In genomic region chr4:36698888-36699287, GRCm38 (mm10) we compare ENCODE assay signal across 22 mouse cellular contexts.
"Had no signal": no experiment of that assay in that cellular context is flagged by ENCODE, and none has a peak within 500 bp of the region (broad histone marks: within the 10 kb centered on the region; RNA-seq: fewer than 3 reads in every experiment).

No protein-coding gene starts in this region.

- H3K36me3 ChIP-seq: lung, embryonic 15.5 days; midbrain, embryonic 10.5 days; midbrain, embryonic 12.5 days; neural tube, embryonic 13.5 days; neural tube, embryonic 15.5 days; stomach, embryonic 15.5 days had no signal

- H3K4me2 ChIP-seq: lung, embryonic 15.5 days; midbrain, embryonic 12.5 days; neural tube, embryonic 13.5 days; neural tube, embryonic 15.5 days; stomach, embryonic 15.5 days had no signal

- ATAC-seq: lung, postnatal 0 days; midbrain, embryonic 16.5 days had no signal

- H3K27me3 ChIP-seq: lung, embryonic 15.5 days; megakaryocyte, embryonic 14.5 days; midbrain, embryonic 12.5 days; neural tube, embryonic 13.5 days; neural tube, embryonic 15.5 days; stomach, embryonic 15.5 days had no signal

- H3K4me1 ChIP-seq: lung, embryonic 15.5 days; megakaryocyte, embryonic 14.5 days; midbrain, embryonic 10.5 days; midbrain, embryonic 12.5 days; neural tube, embryonic 13.5 days; neural tube, embryonic 15.5 days; stomach, embryonic 15.5 days had no signal

- DNase-seq: lung, adult 2 months; lung, postnatal 14 days; lung, postnatal 36 days; midbrain, embryonic 14.5 days; retina, postnatal 1 day; right cerebral cortex, adult 18-20 months; right cerebral cortex, postnatal 25 days; thymus, adult 2 months; thymus, postnatal 25 days; thymus, postnatal 4 days had no signal

- H3K9me3 ChIP-seq: lung, embryonic 15.5 days; megakaryocyte, embryonic 14.5 days; midbrain, embryonic 10.5 days; midbrain, embryonic 12.5 days; neural tube, embryonic 13.5 days; neural tube, embryonic 15.5 days; stomach, embryonic 15.5 days had no signal

- H3K9ac ChIP-seq: lung, embryonic 15.5 days; midbrain, embryonic 12.5 days; neural tube, embryonic 13.5 days; neural tube, embryonic 15.5 days; stomach, embryonic 15.5 days had no signal

- H3K4me3 ChIP-seq: lung, embryonic 15.5 days; megakaryocyte, embryonic 14.5 days; midbrain, embryonic 10.5 days; midbrain, embryonic 12.5 days; myocyte; neural tube, embryonic 13.5 days; neural tube, embryonic 15.5 days; stomach, embryonic 15.5 days had no signal

- H3K27ac ChIP-seq: lung, embryonic 15.5 days; macrophage; midbrain, embryonic 10.5 days; midbrain, embryonic 12.5 days; neural tube, embryonic 13.5 days; neural tube, embryonic 15.5 days; stomach, embryonic 15.5 days; stomach, postnatal 0 days had no signal
